Mouse (Mus musculus): ENCODE results near the gene Gstp1. TPM values are rescaled to one million over a fixed set of nuclear protein-coding genes. Genes with fewer than 3 reads are reported as not detected.

The Gstp1 gene
- 355 TPM for polyA plus RNA-seq (2017; shearing (Covaris generic))

GRCm38 (mm10) chr19:4037788-4038232, at the start of gene Gstp1:
TSS of gene Gstp1 (minus strand) at chr19:4037985.

GRCm38 (mm10) chr19:4081394-4081793, 43.6 kb upstream of the Gstp1 start, which contains the start of gene Cabp2:
TSS of gene Cabp2 (plus strand) at chr19:4081578.

GRCm38 (mm10) chr19:4059069-4059740, 21.4 kb upstream of the Gstp1 start, which contains the start of gene Gstp3:
TSS of gene Gstp3 (minus strand) at chr19:4059569.

GRCm38 (mm10) chr19:4045966-4046865, 8.4 kb upstream of the Gstp1 start, which contains the start of gene Gstp2:
TSS of gene Gstp2 (minus strand) at chr19:4046023.

GRCm38 (mm10) chr19:4012432-4013022, 25.3 kb downstream of the Gstp1 start, which contains the start of gene Ndufv1:
TSS of gene Ndufv1 (minus strand) at chr19:4012806.

GRCm38 (mm10) chr19:4003112-4003511, 34.7 kb downstream of the Gstp1 start, which contains the start of gene Doc2g:
TSS of gene Doc2g (plus strand) at chr19:4003313.

GRCm38 (mm10) chr19:4000119-4000900, 37.5 kb downstream of the Gstp1 start, which contains the start of the genes Nudt8 and Gm49405:
TSS of gene Nudt8 (plus strand) at chr19:4000580.
TSS of gene Gm49405 (plus strand) at chr19:4000626.

GRCm38 (mm10) chr19:3992416-3992815, 45.4 kb downstream of the Gstp1 start, which contains the start of gene Tbx10:
TSS of gene Tbx10 (plus strand) at chr19:3992752.

GRCm38 (mm10) chr19:3986334-3986733, 51.5 kb downstream of the Gstp1 start, which contains the start of gene Acy3:
TSS of gene Acy3 (plus strand) at chr19:3986570.

Other genes starting within 250 kb of the Gstp1 start
- 38.9 TPM for gene Chka, start 186.2 kb downstream of the Gstp1 start, polyA plus RNA-seq (2017; shearing (Covaris generic))
- 67.3 TPM for gene Tcirg1, start 130.9 kb downstream of the Gstp1 start, polyA plus RNA-seq (2017; shearing (Covaris generic))
- gene Ndufs8, start 125.2 kb downstream of the Gstp1 start, polyA plus RNA-seq (2017; shearing (Covaris generic)): 102 TPM
- not detected for gene Aldh3b1, start 108.2 kb downstream of the Gstp1 start, polyA plus RNA-seq (2017; shearing (Covaris generic))
- gene Unc93b1, start 102.8 kb downstream of the Gstp1 start, polyA plus RNA-seq (2017; shearing (Covaris generic)): 29.4 TPM
- gene Aldh3b3, start 79.3 kb downstream of the Gstp1 start, polyA plus RNA-seq (2017; shearing (Covaris generic)): not detected
- gene Aldh3b2, start 65.7 kb downstream of the Gstp1 start, polyA plus RNA-seq (2017; shearing (Covaris generic)): not detected
- gene Acy3, start 51.4 kb downstream of the Gstp1 start, polyA plus RNA-seq (2017; shearing (Covaris generic)): not detected
- gene Tbx10, start 45.2 kb downstream of the Gstp1 start, polyA plus RNA-seq (2017; shearing (Covaris generic)): not detected
- 10.5 TPM for gene Nudt8, start 37.4 kb downstream of the Gstp1 start, polyA plus RNA-seq (2017; shearing (Covaris generic))
- 1.0 TPM for gene Gm49405, start 37.4 kb downstream of the Gstp1 start, polyA plus RNA-seq (2017; shearing (Covaris generic))
- 2.4 TPM for gene Doc2g, start 34.7 kb downstream of the Gstp1 start, polyA plus RNA-seq (2017; shearing (Covaris generic))
- gene Ndufv1, start 25.2 kb downstream of the Gstp1 start, polyA plus RNA-seq (2017; shearing (Covaris generic)): 104 TPM
- gene Gstp2, start 8.0 kb upstream of the Gstp1 start, polyA plus RNA-seq (2017; shearing (Covaris generic)): 3.3 TPM
- 56.1 TPM for gene Gstp3, start 21.6 kb upstream of the Gstp1 start, polyA plus RNA-seq (2017; shearing (Covaris generic))
- not detected for gene Cabp2, start 43.6 kb upstream of the Gstp1 start, polyA plus RNA-seq (2017; shearing (Covaris generic))
- 441 TPM for gene Cdk2ap2, start 59.2 kb upstream of the Gstp1 start, polyA plus RNA-seq (2017; shearing (Covaris generic))
- gene Pitpnm1, start 62.0 kb upstream of the Gstp1 start, polyA plus RNA-seq (2017; shearing (Covaris generic)): 253 TPM
- gene Aip, start 87.9 kb upstream of the Gstp1 start, polyA plus RNA-seq (2017; shearing (Covaris generic)): 150 TPM
- not detected for gene Gpr152, start 101.8 kb upstream of the Gstp1 start, polyA plus RNA-seq (2017; shearing (Covaris generic))
- gene Cabp4, start 106.0 kb upstream of the Gstp1 start, polyA plus RNA-seq (2017; shearing (Covaris generic)): not detected
- gene Coro1b, start 110.6 kb upstream of the Gstp1 start, polyA plus RNA-seq (2017; shearing (Covaris generic)): 192 TPM
- gene Ptprcap, start 115.6 kb upstream of the Gstp1 start, polyA plus RNA-seq (2017; shearing (Covaris generic)): 341 TPM
- gene Rps6kb2, start 125.4 kb upstream of the Gstp1 start, polyA plus RNA-seq (2017; shearing (Covaris generic)): 46.8 TPM
- gene Carns1, start 137.5 kb upstream of the Gstp1 start, polyA plus RNA-seq (2017; shearing (Covaris generic)): 15.2 TPM
- 376 TPM for gene Tbc1d10c, start 153.3 kb upstream of the Gstp1 start, polyA plus RNA-seq (2017; shearing (Covaris generic))
- 688 TPM for gene Ppp1ca, start 154.1 kb upstream of the Gstp1 start, polyA plus RNA-seq (2017; shearing (Covaris generic))
- gene Rad9a, start 163.7 kb upstream of the Gstp1 start, polyA plus RNA-seq (2017; shearing (Covaris generic)): 27.5 TPM
- gene Clcf1, start 176.3 kb upstream of the Gstp1 start, polyA plus RNA-seq (2017; shearing (Covaris generic)): 36.7 TPM
- gene AC109138.7, start 176.4 kb upstream of the Gstp1 start, polyA plus RNA-seq (2017; shearing (Covaris generic)): not detected
- gene Pold4, start 193.9 kb upstream of the Gstp1 start, polyA plus RNA-seq (2017; shearing (Covaris generic)): 62.7 TPM
- 0.67 TPM for gene Ssh3, start 231.2 kb upstream of the Gstp1 start, polyA plus RNA-seq (2017; shearing (Covaris generic))
- gene Ankrd13d, start 245.2 kb upstream of the Gstp1 start, polyA plus RNA-seq (2017; shearing (Covaris generic)): 8.1 TPM

Data from effector memory CD4-positive, alpha-beta T cell, adult 5 months (primary cell).